Mouse (Mus musculus) fat pad, adult 2 months (tissue): ENCODE measurements at regions not wholly inside any gene's neighbourhood (a gene's known extent, or its start where the extent isn't known, plus 50 kb on each side); places are given as distances from the start of the nearest gene placed in this dataset.

Source experiments
- DNase-seq: peaks from one replicate; pipeline ENCODE4 v3.0.0-alpha.2; 2011; ENCODE audit warnings: low read depth, low spot score; ENCODE audit errors: extremely low read depth

GRCm38 (mm10) chr3:38537770-38538169 is 53.1 kb upstream of the Ankrd50 start:
- DNase-seq = no peak
